Mouse (Mus musculus) kidney, adult 9 months (tissue): ENCODE data around the gene Irf2bpl.

ENCODE experiments used
- DNase-seq: peaks from one replicate; pipeline ENCODE4 v3.0.0; 2022

Gene Irf2bpl

GRCm38 (mm10) chr12:86897769-86898273, 13.2 kb upstream of the Irf2bpl start:
- no peak for DNase-seq

- peak; percentile 72 for DNase-seq
Measured at GRCm38 (mm10) chr12:86896921-86897512, 12.4 kb upstream of the Irf2bpl start.

GRCm38 (mm10) chr12:86896441-86896890, 11.9 kb upstream of the Irf2bpl start:
- peak; percentile 40 for DNase-seq

GRCm38 (mm10) chr12:86895703-86896409, 11.3 kb upstream of the Irf2bpl start:
- peak; percentile 38 for DNase-seq

- no peak for DNase-seq
Measured at GRCm38 (mm10) chr12:86894841-86895428, 10.3 kb upstream of the Irf2bpl start.

- peak; percentile 98 for DNase-seq
Measured at GRCm38 (mm10) chr12:86894184-86894839, 9.7 kb upstream of the Irf2bpl start.

- DNase-seq = peak; percentile 59
Measured at GRCm38 (mm10) chr12:86893326-86894183, 9.0 kb upstream of the Irf2bpl start.

GRCm38 (mm10) chr12:86892711-86893311, 8.2 kb upstream of the Irf2bpl start:
- no peak for DNase-seq

- peak; percentile 95 for DNase-seq
Measured at GRCm38 (mm10) chr12:86891786-86892702, 7.4 kb upstream of the Irf2bpl start.

GRCm38 (mm10) chr12:86891454-86891785, 6.8 kb upstream of the Irf2bpl start:
- peak; percentile 42 for DNase-seq

- DNase-seq = no peak
Measured at GRCm38 (mm10) chr12:86890796-86891301, 6.3 kb upstream of the Irf2bpl start.

GRCm38 (mm10) chr12:86890091-86890720, 5.6 kb upstream of the Irf2bpl start:
- peak; percentile 81 for DNase-seq

GRCm38 (mm10) chr12:86889103-86889644, 4.6 kb upstream of the Irf2bpl start:
- DNase-seq = peak; percentile 76

- DNase-seq = peak; percentile 97
Measured at GRCm38 (mm10) chr12:86888130-86889069, 3.8 kb upstream of the Irf2bpl start.

- no peak for DNase-seq
Measured at GRCm38 (mm10) chr12:86887381-86888129, 3.0 kb upstream of the Irf2bpl start.

GRCm38 (mm10) chr12:86886446-86886965, 1.9 kb upstream of the Irf2bpl start:
- no peak for DNase-seq

- DNase-seq = no peak
Measured at GRCm38 (mm10) chr12:86885746-86886145, 1.1 kb upstream of the Irf2bpl start.

- no peak for DNase-seq
Measured at GRCm38 (mm10) chr12:86885336-86885735, 738 bp upstream of the Irf2bpl start.
